Mouse (Mus musculus): ENCODE measurements around the gene Abcb4.

- TF ChIP-seq POLR2A (IDR thresholded peaks at IDR 0.05; ENCODE audit: insufficient read depth, low read depth, low read length) (no peak), CTCF (IDR thresholded peaks at IDR 0.05) (peak; percentile 74), EP300 (IDR thresholded peaks at IDR 0.05; ENCODE audit: insufficient read depth, low read depth, low read length) (no peak)
Measured at GRCm38 (mm10) chr5:8893300-8894103, at the start of gene Abcb4.
